Comparison of ENCODE assay signal across 16 mouse cellular contexts in genomic region chr6:45205039-45205438, GRCm38 (mm10).
"Had no signal": no experiment of that assay in that cellular context is flagged by ENCODE, and none has a peak within 500 bp of the region (broad histone marks: within the 10 kb centered on the region; RNA-seq: fewer than 3 reads in every experiment).

No protein-coding gene starts in this region.

- H3K4me1 ChIP-seq: limb, embryonic 15.5 days; liver, embryonic 12.5 days; midbrain, embryonic 10.5 days; neural tube, embryonic 15.5 days; stomach, embryonic 15.5 days had no signal

- H3K36me3 ChIP-seq: limb, embryonic 15.5 days; liver, embryonic 12.5 days; midbrain, embryonic 10.5 days; neural tube, embryonic 15.5 days; stomach, embryonic 15.5 days had no signal

- H3K4me3 ChIP-seq: layer of hippocampus, adult 2 months; left cerebral cortex, adult 2 months; limb, embryonic 15.5 days; liver, embryonic 12.5 days; midbrain, embryonic 10.5 days; neural tube, embryonic 15.5 days; stomach, embryonic 15.5 days had no signal

- H3K9me3 ChIP-seq: limb, embryonic 15.5 days; liver, embryonic 12.5 days; midbrain, embryonic 10.5 days; neural tube, embryonic 15.5 days; stomach, embryonic 15.5 days had no signal

- H3K4me2 ChIP-seq: limb, embryonic 15.5 days; liver, embryonic 12.5 days; lung, embryonic 14.5 days; neural tube, embryonic 15.5 days; stomach, embryonic 15.5 days had no signal

- H3K9ac ChIP-seq: limb, embryonic 15.5 days; liver, embryonic 12.5 days; lung, embryonic 14.5 days; neural tube, embryonic 15.5 days; stomach, embryonic 15.5 days had no signal

- H3K27me3 ChIP-seq: limb, embryonic 15.5 days; liver, embryonic 12.5 days; neural tube, embryonic 15.5 days; stomach, embryonic 15.5 days had no signal

- ATAC-seq: liver, embryonic 12.5 days had no signal

- DNase-seq: kidney, postnatal 10 days; kidney, postnatal 4 days; lung, embryonic 14.5 days; lung, postnatal 10 days; lung, postnatal 4 days; midbrain, embryonic 14.5 days; right cerebral cortex, postnatal 14 days; thymus, adult 2 months; thymus, postnatal 25 days had no signal

- H3K27ac ChIP-seq: layer of hippocampus, adult 2 months; left cerebral cortex, adult 2 months; limb, embryonic 15.5 days; liver, embryonic 12.5 days; midbrain, embryonic 10.5 days; neural tube, embryonic 15.5 days; stomach, embryonic 15.5 days had no signal
